Mouse (Mus musculus) lung, adult 2 months (tissue): Measurements from ENCODE around the gene Nol3. TPM values are rescaled to one million over a fixed set of nuclear protein-coding genes. Genes with fewer than 3 reads are reported as not detected.

Experiments used
- DNase-seq: peaks from one replicate; pipeline ENCODE4 v3.0.0; 2022
- H3K4me1 ChIP-seq: fragments of 200-500 bp; 2 replicates; pipeline ENCODE4 v1.6.1; 2011; ENCODE audit warnings: low read length; ENCODE audit not compliant: control insufficient read depth, insufficient read depth
- H3K4me3 ChIP-seq: fragments of 200-500 bp; replicated peaks from 2 replicates; pipeline ENCODE3; 2011; ENCODE audit warnings: low read depth, mild to moderate bottlenecking, control low read depth, low read length; ENCODE audit errors: extremely low read depth
- CTCF ChIP-seq: fragments of 200-500 bp; IDR thresholded peaks from 2 replicates; pipeline ENCODE4 v1.5.1; 2011; ENCODE audit warnings: mild to moderate bottlenecking, low read length, control low read depth; ENCODE audit not compliant: insufficient read depth
- POLR2A ChIP-seq: fragments of 200-500 bp; IDR thresholded peaks from 2 replicates; pipeline ENCODE4 v1.6.1; 2011; ENCODE audit warnings: low read depth, mild to moderate bottlenecking, control low read depth, low read length, borderline replicate concordance; ENCODE audit errors: extremely low read depth
- WGBS: fragments of 180-500 bp; shearing (Covaris S2); methylation state at CpG from one replicate; pipeline ENCODE4 v1.1.7; 2018; 5-methylcytosine and 5-hydroxymethylcytosine counted together
- polyA plus RNA-seq: library from polyadenylated mRNA; depleted of rRNA; stranded (reverse); fragments of >200 nt; gene quantifications from 2 replicates; pipeline ENCODE4 v1.2.3, GENCODE M21; 2012

Gene Nol3
- polyA plus RNA-seq, 1 experiment: 10.7 TPM

GRCm38 (mm10) chr8:105295895-105296573 is 20.1 kb downstream of the Nol3 start, which contains the start of gene Exoc3l:
Exoc3l (minus strand) TSS chr8:105296101.
- WGBS: 22% methylated on average over 11 of the region's 11 CpGs
- Histone ChIP-seq H3K4me3 (peak within 1 kb of the TSS; percentile 70), H3K4me1 (peaks cover 18% of the 10 kb centered on the region)
- no peak for DNase-seq
- TF ChIP-seq POLR2A (peak; percentile 44; the same call in 1 of the 2 replicates), CTCF (no peak)

DNA sequence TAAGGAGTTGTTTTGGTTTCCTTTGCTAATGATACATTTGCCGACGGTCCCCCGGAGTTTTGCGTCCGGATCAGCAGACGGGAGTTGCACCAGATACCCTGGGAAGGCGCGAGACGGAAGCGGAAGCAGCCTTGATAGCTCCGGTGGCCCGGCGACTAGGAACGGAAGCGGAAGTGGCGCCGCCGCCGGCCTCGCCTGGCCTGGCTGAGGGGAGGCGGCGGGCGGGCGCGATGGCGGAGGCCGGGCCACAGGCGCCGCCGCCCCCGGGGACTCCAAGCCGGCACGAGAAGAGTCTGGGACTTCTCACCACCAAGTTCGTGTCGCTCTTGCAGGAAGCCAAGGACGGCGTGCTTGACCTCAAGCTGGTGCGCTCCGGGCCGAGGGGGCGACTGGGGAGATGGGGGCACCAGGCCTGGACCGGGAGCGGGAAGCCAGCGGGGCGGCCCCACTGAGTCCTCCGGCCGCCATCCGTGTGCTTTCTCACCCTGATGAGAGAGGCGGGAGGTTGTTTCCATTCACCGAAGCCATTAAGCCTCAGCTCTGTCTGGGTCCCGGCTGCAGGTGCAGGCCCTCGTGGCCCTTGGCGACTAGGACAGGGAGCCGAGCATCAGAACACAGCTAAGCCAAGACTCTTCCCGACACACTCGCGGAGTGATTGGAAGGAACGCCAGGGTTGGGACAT is 21.7 kb downstream of the Nol3 start, which contains the start of gene E2f4:
TSS of gene E2f4 (plus strand) at position 153 of the 682 bp plus-strand sequence.
- no peak for TF ChIP-seq POLR2A
- no peak for TF ChIP-seq CTCF
- Histone ChIP-seq H3K4me1 (peaks cover 18% of the 10 kb centered on the region), H3K4me3 (peak within 1 kb of the TSS; percentile 83)
- under 1% methylated on average over 58 of the region's 58 CpGs for WGBS
- DNase-seq: peak; percentile 84

GRCm38 (mm10) chr8:105298351-105299252 is 22.7 kb downstream of the Nol3 start:
- no peak for DNase-seq
- H3K4me1 ChIP-seq: peaks cover 18% of the 10 kb centered on the region

DNA sequence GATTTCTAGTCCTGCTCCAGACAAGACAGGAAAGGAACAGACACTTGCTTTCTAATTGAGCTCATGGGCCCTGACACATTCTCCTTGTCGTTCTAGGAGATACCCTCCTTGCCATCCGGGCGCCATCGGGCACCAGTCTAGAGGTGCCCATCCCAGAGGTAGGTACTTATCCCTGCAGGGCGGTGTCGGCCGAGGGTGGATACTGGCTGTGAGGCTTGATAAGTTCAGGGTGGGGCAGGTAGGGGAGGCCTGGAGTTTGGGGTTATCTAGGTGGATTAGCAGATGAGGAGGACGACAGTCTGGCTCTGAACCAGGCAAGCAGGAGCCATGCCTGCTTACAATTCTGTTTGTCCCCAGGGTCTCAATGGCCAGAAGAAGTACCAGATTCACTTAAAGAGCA is 24.0 kb downstream of the Nol3 start:
- Histone ChIP-seq H3K4me3 (no peak overlapping the region), H3K4me1 (peaks cover 21% of the 10 kb centered on the region)
- 94% methylated on average over 8 of the region's 8 CpGs for WGBS

More at GRCm38 (mm10) chr8:105298351-105299252, 22.7 kb downstream of the Nol3 start:
- H3K4me3 ChIP-seq: peak overlapping the region; percentile 83
- TF ChIP-seq CTCF (no peak), POLR2A (no peak)
- 38% methylated on average over 18 of the region's 18 CpGs for WGBS

GRCm38 (mm10) chr8:105303396-105303795 is 27.5 kb downstream of the Nol3 start:
- no peak for DNase-seq
- TF ChIP-seq CTCF (no peak), POLR2A (no peak)
- 64% methylated on average over 8 of the region's 8 CpGs for WGBS
- peaks cover 11% of the 10 kb centered on the region for H3K4me1 ChIP-seq
- H3K4me3 ChIP-seq: no peak overlapping the region

More for the DNA sequence above, 24.0 kb downstream of the Nol3 start:
- TF ChIP-seq CTCF: no peak
- TF ChIP-seq POLR2A: no peak
- no peak for DNase-seq

DNA sequence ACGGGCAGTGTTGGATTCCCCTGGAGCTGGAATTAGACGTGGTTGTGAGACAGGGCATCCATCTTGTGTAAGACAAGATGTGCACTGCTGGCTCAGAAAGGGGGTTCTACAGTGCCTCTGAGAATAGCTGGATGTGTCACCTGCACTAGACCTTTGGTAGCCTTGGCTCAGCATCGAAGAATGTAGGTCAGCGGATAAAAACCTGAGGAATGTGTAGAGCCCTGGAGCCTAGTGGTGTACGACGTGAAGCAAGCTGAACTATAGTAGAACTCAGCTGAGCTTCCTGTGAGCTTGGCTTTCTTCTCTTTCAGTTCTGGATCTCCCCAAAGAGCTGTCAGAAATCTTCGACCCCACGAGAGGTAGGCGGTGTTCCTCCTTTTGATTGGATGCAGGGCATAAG is 27.9 kb downstream of the Nol3 start:
- WGBS: 59% methylated on average over 9 of the region's 9 CpGs
- H3K4me3 ChIP-seq: no peak overlapping the region
- TF ChIP-seq CTCF: no peak
- no peak for TF ChIP-seq POLR2A
- peaks cover 6% of the 10 kb centered on the region for H3K4me1 ChIP-seq
- no peak for DNase-seq

DNA sequence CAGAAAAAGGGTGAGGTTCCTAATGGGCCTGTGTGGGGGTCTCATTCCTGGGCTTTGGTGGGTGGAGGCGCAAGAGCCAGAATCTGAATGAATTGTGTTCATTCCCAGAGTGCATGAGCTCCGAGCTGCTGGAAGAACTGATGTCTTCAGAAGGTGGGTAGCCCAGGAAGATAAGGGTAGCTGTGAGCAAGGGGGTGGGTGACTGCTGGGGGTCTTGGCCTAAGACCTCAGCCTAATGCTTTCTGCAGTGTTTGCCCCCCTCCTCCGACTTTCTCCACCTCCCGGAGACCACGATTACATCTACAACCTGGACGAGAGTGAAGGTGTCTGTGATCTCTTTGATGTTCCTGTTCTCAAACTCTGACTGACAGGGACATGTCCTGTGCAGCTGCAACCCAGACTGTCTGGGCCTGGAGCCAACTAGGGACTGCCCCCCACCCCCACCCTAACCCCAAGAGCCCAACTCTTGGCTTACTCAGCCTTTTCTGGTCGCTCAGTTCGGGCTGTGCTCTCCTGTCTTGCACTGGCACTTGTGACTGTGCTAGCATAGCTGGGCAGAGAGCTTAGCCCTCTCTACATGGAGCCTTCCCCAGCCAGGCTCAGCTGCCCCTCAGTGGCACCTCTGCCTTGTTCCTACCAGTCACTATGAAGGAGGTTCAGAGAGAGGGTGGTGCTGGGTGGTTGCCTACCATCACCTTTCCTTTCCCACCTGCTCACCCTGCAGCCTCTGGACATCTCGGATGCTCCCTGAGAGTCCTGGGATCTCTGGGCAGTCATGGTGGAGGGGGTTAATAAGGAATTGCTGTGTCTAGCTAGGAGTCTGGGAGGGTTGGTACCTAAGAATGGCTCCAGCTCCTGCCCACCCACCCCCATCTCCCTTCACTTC is 28.6 kb downstream of the Nol3 start:
- 45% methylated on average over 9 of the region's 9 CpGs for WGBS
- no peak for DNase-seq
- TF ChIP-seq POLR2A (no peak), CTCF (no peak)
- no peak overlapping the region for H3K4me3 ChIP-seq
- H3K4me1 ChIP-seq: peaks cover 4% of the 10 kb centered on the region
